15 mouse cellular contexts compared by ENCODE assay signal in the genomic region with DNA sequence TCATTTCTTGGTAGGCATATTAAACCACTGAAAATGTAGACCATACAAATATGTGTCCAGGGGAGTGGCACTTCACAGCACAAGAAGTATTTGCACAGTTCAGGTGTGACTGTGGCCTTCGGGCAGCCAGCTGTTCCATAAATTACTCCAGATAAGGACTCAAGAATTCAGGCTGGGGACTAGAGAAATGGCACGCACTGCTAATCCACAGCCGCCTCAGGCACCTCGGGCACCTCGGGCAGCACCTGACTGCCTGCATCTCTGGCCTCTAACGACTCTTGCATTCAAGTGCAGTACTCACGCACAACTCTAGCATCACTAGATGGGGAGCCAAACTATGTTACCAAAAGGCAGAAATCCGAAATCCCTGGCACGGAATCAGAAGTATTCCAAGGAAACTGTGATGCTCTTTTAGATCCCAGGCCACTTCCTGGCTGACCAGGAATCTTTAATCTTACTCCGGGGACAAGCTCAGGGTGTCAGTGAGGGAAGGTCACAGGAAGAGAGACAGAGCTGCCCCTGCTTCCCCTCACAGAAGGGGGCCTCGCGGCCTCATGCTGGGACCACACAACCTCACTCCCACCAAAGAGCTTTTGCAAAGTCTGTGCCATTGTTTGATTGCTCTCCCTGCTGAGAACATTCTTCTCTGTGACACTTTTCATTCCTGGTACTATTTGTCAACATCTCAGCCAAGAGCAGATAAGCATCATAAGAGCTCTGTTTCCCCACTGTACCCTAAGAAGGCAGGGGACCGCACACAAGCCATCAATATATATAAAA. TPM values are rescaled to one million over a fixed set of nuclear protein-coding genes. Genes with fewer than 3 reads are reported as not detected.
DNase-seq lines count a peak whose midpoint lies in the region; ATAC-seq and TF ChIP-seq lines count a peak whose summit lies in the region.
"Had no signal": no experiment of that assay in that cellular context is flagged by ENCODE, and none has a peak within 500 bp of the region (broad histone marks: within the 10 kb centered on the region; RNA-seq: fewer than 3 reads in every experiment).

No protein-coding gene starts in this region.

- no peak overlapping the region for H3K27ac ChIP-seq in liver, embryonic 15.5 days (replicated peaks)
- no peak overlapping the region for H3K27ac ChIP-seq in MEL (ENCODE audit: control insufficient read depth, low read depth, low read length)
- H3K27ac ChIP-seq in limb, embryonic 10.5 days, result peak overlapping the region; percentile 56; the same call in 1 of the 2 replicates
- H3K27ac ChIP-seq in stomach, embryonic 16.5 days (ENCODE audit: low read length), result no peak overlapping the region; the same call in 1 of the 2 replicates
- H3K27ac ChIP-seq: forebrain, embryonic 13.5 days; kidney, embryonic 15.5 days; layer of hippocampus, adult 2 months; midbrain, embryonic 12.5 days had no signal

- no peak for TF ChIP-seq EP300 in MEL (IDR thresholded peaks at IDR 0.05; ENCODE audit: low read depth in 1 of 2, low read length in 2 of 2)

- no peaks in the 10 kb centered on the region for H3K36me3 ChIP-seq in liver, embryonic 15.5 days (replicated peaks)
- H3K36me3 ChIP-seq in MEL (ENCODE audit: control insufficient read depth in 1 of 2, insufficient read depth in 2 of 2, low read length in 2 of 2), result peaks cover 2 to 13% of the 10 kb centered on the region in 2 experiments; a peak in 3 of 4 replicates
- H3K36me3 ChIP-seq in limb, embryonic 10.5 days, result no peaks in the 10 kb centered on the region
- no peaks in the 10 kb centered on the region for H3K36me3 ChIP-seq in stomach, embryonic 16.5 days (ENCODE audit: control insufficient read depth, insufficient read depth, low read length)
- H3K36me3 ChIP-seq: kidney, embryonic 15.5 days; midbrain, embryonic 12.5 days had no signal

- peaks cover 52% of the 10 kb centered on the region for H3K4me1 ChIP-seq in liver, embryonic 15.5 days (replicated peaks)
- peaks cover 3 to 18% of the 10 kb centered on the region in 2 experiments for H3K4me1 ChIP-seq in MEL (ENCODE audit: control insufficient read depth in 1 of 2, insufficient read depth in 2 of 2, low read length in 2 of 2)
- H3K4me1 ChIP-seq in limb, embryonic 10.5 days, result peaks cover 41% of the 10 kb centered on the region
- H3K4me1 ChIP-seq in stomach, embryonic 16.5 days (ENCODE audit: control insufficient read depth, insufficient read depth, low read length), result peaks cover 28% of the 10 kb centered on the region

- no peak for TF ChIP-seq POLR2A in MEL (IDR thresholded peaks at IDR 0.05; ENCODE audit: control insufficient read depth in 1 of 2, insufficient read depth in 1 of 2, low read depth in 1 of 2, low read length in 2 of 2, poor library complexity in 1 of 2)

- DNase-seq in liver (no peak), MEL (ENCODE audit: low read depth, low spot score) (no peak)
- DNase-seq in limb, embryonic 10.5 days (ENCODE audit: low spot score), result no peak
- no peak for DNase-seq in adrenal gland, postnatal 10 days
- no peak for DNase-seq in left cerebral cortex, postnatal 25 days (ENCODE audit: low spot score in 2 of 2)
- DNase-seq: cerebellum, adult 11-12 months; thymus, postnatal 25 days had no signal

- peaks cover 12% of the 10 kb centered on the region for H3K79me2 ChIP-seq in MEL (ENCODE audit: control insufficient read depth, insufficient read depth, low read length, poor library complexity)

- H3K27me3 ChIP-seq in liver, embryonic 15.5 days, result no peaks in the 10 kb centered on the region
- H3K27me3 ChIP-seq in MEL (ENCODE audit: control insufficient read depth in 1 of 2, insufficient read depth in 2 of 2, low read length in 2 of 2), result no peaks in the 10 kb centered on the region
- peaks cover 19% of the 10 kb centered on the region for H3K27me3 ChIP-seq in limb, embryonic 10.5 days (ENCODE audit: low read depth, poor library complexity, severe bottlenecking)
- H3K27me3 ChIP-seq in stomach, embryonic 16.5 days (ENCODE audit: control insufficient read depth, insufficient read depth, low read length), result no peaks in the 10 kb centered on the region

- no peak for TF ChIP-seq CTCF in MEL (IDR thresholded peaks at IDR 0.05 in 2 of 3, conservative IDR thresholded peaks at IDR 0.05 in 1 of 3; ENCODE audit: control insufficient read depth in 1 of 3, insufficient read depth in 1 of 3, low read depth in 2 of 3, low read length in 3 of 3, poor library complexity in 1 of 3, severe bottlenecking in 1 of 3)

- ATAC-seq in liver, embryonic 15.5 days (ENCODE audit: insufficient read depth), result no peak
- ATAC-seq in stomach, embryonic 16.5 days (ENCODE audit: insufficient read depth, low FRiP score), result peak; percentile 45; the same call in 1 of the 2 replicates
- ATAC-seq: activated CD4-positive, CD25-positive, alpha-beta regulatory T cell, adult 4 months; forebrain, embryonic 13.5 days had no signal

- WGBS in liver, embryonic 15.5 days (ENCODE audit: insufficient replicate concordance), result 39% methylated on average over 13 of the region's 13 CpGs
- WGBS in limb, embryonic 10.5 days, result 7% methylated on average over 13 of the region's 13 CpGs
- 36% methylated on average over 13 of the region's 13 CpGs for WGBS in stomach, embryonic 16.5 days

- intact Hi-C loops in left cerebral cortex, postnatal 25 days (cut with DNase I), result no loop called here

- 0 out of 2 replicates have a peak overlapping the region, but pooled peaks have one; percentile 6 for H3K9ac ChIP-seq in liver, embryonic 15.5 days
- H3K9ac ChIP-seq in MEL (ENCODE audit: control insufficient read depth, low read depth, low read length, poor library complexity, severe bottlenecking), result no peak overlapping the region
- peak overlapping the region; percentile 21; the same call in 1 of the 2 replicates for H3K9ac ChIP-seq in stomach, embryonic 16.5 days (ENCODE audit: low read length)
- H3K9ac ChIP-seq: forebrain, embryonic 13.5 days; kidney, embryonic 15.5 days; midbrain, embryonic 12.5 days had no signal

- TF ChIP-seq RAD21 in MEL (IDR thresholded peaks at IDR 0.05; ENCODE audit: low read depth, low read length), result no peak

- no peak overlapping the region for H3K4me3 ChIP-seq in liver, embryonic 15.5 days (replicated peaks)
- no peak overlapping the region for H3K4me3 ChIP-seq in MEL (ENCODE audit: control insufficient read depth in 1 of 2, insufficient read depth in 1 of 2, low read depth in 2 of 2, low read length in 2 of 2)
- H3K4me3 ChIP-seq in limb, embryonic 10.5 days, result no peak overlapping the region
- H3K4me3 ChIP-seq in stomach, embryonic 16.5 days (replicated peaks; ENCODE audit: low read length), result no peak overlapping the region
- H3K4me3 ChIP-seq: forebrain, embryonic 13.5 days; kidney, embryonic 15.5 days; layer of hippocampus, adult 2 months; midbrain, embryonic 12.5 days had no signal

- H3K9me3 ChIP-seq in liver, embryonic 15.5 days (replicated peaks), result no peaks in the 10 kb centered on the region
- no peaks in the 10 kb centered on the region for H3K9me3 ChIP-seq in MEL (replicated peaks; ENCODE audit: insufficient read depth, low read length)
- no peaks in the 10 kb centered on the region for H3K9me3 ChIP-seq in limb, embryonic 10.5 days (replicated peaks)
- no peaks in the 10 kb centered on the region for H3K9me3 ChIP-seq in stomach, embryonic 16.5 days (replicated peaks; ENCODE audit: control insufficient read depth, low read length)
- H3K9me3 ChIP-seq: forebrain, embryonic 13.5 days; kidney, embryonic 15.5 days; midbrain, embryonic 12.5 days had no signal

- no peak overlapping the region for H3K4me2 ChIP-seq in liver, embryonic 15.5 days
- no peak overlapping the region for H3K4me2 ChIP-seq in stomach, embryonic 16.5 days (ENCODE audit: low read depth, low read length)
- H3K4me2 ChIP-seq: forebrain, embryonic 13.5 days; kidney, embryonic 15.5 days; liver, embryonic 11.5 days; midbrain, embryonic 12.5 days had no signal

RNA-seq across cellular contexts. Expression of a gene that starts 2.1 kb away (rescaled TPM):
- polyA plus RNA-seq in liver, embryonic 15.5 days (2015; fragmentation: Nextera tagmentation; extraction: Ambion mirVana), result 9.9 and 10.5 TPM in 2 replicates
- 20.1 and 42.4 TPM in 2 replicates for total RNA-seq in MEL (2012; rRNA removed)
- polyA plus RNA-seq in MEL (2012; ENCODE audit: insufficient read depth in 1 of 2, insufficient read length in 2 of 2, low read depth in 1 of 2, low replicate concordance in 2 of 2, missing spikeins in 1 of 2), result 10 to 100 TPM in 1 of 2 experiments, not detected in 1; 65.6 TPM
- 2.3 and 3.1 TPM in 2 replicates for polyA plus RNA-seq in limb, embryonic 10.5 days (2016; fragmentation: Nextera tagmentation; extraction: Ambion mirVana)
- polyA plus RNA-seq in stomach, embryonic 16.5 days (2015; fragmentation: Nextera tagmentation; extraction: Ambion mirVana), result 19.0 and 23.0 TPM in 2 replicates
- total RNA-seq in adrenal gland, postnatal 10 days (2021), result 1 to 10 TPM; 6.2 to 7.9 TPM
- 1 to 10 TPM; 1.7 to 2.8 TPM for total RNA-seq in left cerebral cortex, postnatal 25 days (2021)

RNA-seq across cellular contexts. Expression of a gene that starts 11.3 kb away (rescaled TPM):
- polyA plus RNA-seq in liver, embryonic 15.5 days (2015; fragmentation: Nextera tagmentation; extraction: Ambion mirVana), result 128 and 168 TPM in 2 replicates
- 473 and 532 TPM in 2 replicates for total RNA-seq in MEL (2012; rRNA removed)
- 100 to 1,000 TPM in 1 of 2 experiments, not detected in 1; 469 TPM for polyA plus RNA-seq in MEL (2012; ENCODE audit: insufficient read depth in 1 of 2, insufficient read length in 2 of 2, low read depth in 1 of 2, low replicate concordance in 2 of 2, missing spikeins in 1 of 2)
- 198 and 219 TPM in 2 replicates for polyA plus RNA-seq in limb, embryonic 10.5 days (2016; fragmentation: Nextera tagmentation; extraction: Ambion mirVana)
- polyA plus RNA-seq in stomach, embryonic 16.5 days (2015; fragmentation: Nextera tagmentation; extraction: Ambion mirVana), result 206 and 264 TPM in 2 replicates
- 100 to 1,000 TPM; 204 to 212 TPM for total RNA-seq in adrenal gland, postnatal 10 days (2021)
- 10 to 100 TPM; 89.1 to 94.2 TPM for total RNA-seq in left cerebral cortex, postnatal 25 days (2021)

RNA-seq across cellular contexts. Expression of a gene that starts 16.0 kb away (rescaled TPM):
- 22.6 and 24.7 TPM in 2 replicates for polyA plus RNA-seq in liver, embryonic 15.5 days (2015; fragmentation: Nextera tagmentation; extraction: Ambion mirVana)
- 19.4 and 20.1 TPM in 2 replicates for total RNA-seq in MEL (2012; rRNA removed)
- polyA plus RNA-seq in MEL (2012; ENCODE audit: insufficient read depth in 1 of 2, insufficient read length in 2 of 2, low read depth in 1 of 2, low replicate concordance in 2 of 2, missing spikeins in 1 of 2), result 10 to 100 TPM in 1 of 2 experiments, not detected in 1; 29.9 TPM
- polyA plus RNA-seq in limb, embryonic 10.5 days (2016; fragmentation: Nextera tagmentation; extraction: Ambion mirVana), result 68.3 and 84.7 TPM in 2 replicates
- 120 and 126 TPM in 2 replicates for polyA plus RNA-seq in stomach, embryonic 16.5 days (2015; fragmentation: Nextera tagmentation; extraction: Ambion mirVana)
- 100 to 1,000 TPM; 127 to 128 TPM for total RNA-seq in adrenal gland, postnatal 10 days (2021)
- 10 to 100 TPM in 1 of 2 experiments, 1 to 10 TPM in 1; 7.9 to 14.8 TPM for total RNA-seq in left cerebral cortex, postnatal 25 days (2021)

RNA-seq across cellular contexts. Expression of a gene that starts 48.5 kb away (rescaled TPM):
- polyA plus RNA-seq in liver, embryonic 15.5 days (2015; fragmentation: Nextera tagmentation; extraction: Ambion mirVana), result 21.2 and 23.0 TPM in 2 replicates
- total RNA-seq in MEL (2012; rRNA removed), result 53.6 and 55.4 TPM in 2 replicates
- polyA plus RNA-seq in MEL (2012; ENCODE audit: insufficient read depth in 1 of 2, insufficient read length in 2 of 2, low read depth in 1 of 2, low replicate concordance in 2 of 2, missing spikeins in 1 of 2), result 100 to 1,000 TPM in 1 of 2 experiments, not detected in 1; 110 TPM
- 23.9 and 24.4 TPM in 2 replicates for polyA plus RNA-seq in limb, embryonic 10.5 days (2016; fragmentation: Nextera tagmentation; extraction: Ambion mirVana)
- 39.6 and 40.3 TPM in 2 replicates for polyA plus RNA-seq in stomach, embryonic 16.5 days (2015; fragmentation: Nextera tagmentation; extraction: Ambion mirVana)
- total RNA-seq in adrenal gland, postnatal 10 days (2021), result 10 to 100 TPM; 71.9 to 89.4 TPM
- total RNA-seq in left cerebral cortex, postnatal 25 days (2021), result 10 to 100 TPM; 20.6 to 26.9 TPM

RNA-seq across cellular contexts. Expression of a gene that starts 54.8 kb away (rescaled TPM):
- polyA plus RNA-seq in liver, embryonic 15.5 days (2015; fragmentation: Nextera tagmentation; extraction: Ambion mirVana), result 16.0 and 17.2 TPM in 2 replicates
- total RNA-seq in MEL (2012; rRNA removed), result 43.3 TPM in 2 replicates
- polyA plus RNA-seq in MEL (2012; ENCODE audit: insufficient read depth in 1 of 2, insufficient read length in 2 of 2, low read depth in 1 of 2, low replicate concordance in 2 of 2, missing spikeins in 1 of 2), result 100 to 1,000 TPM in 1 of 2 experiments, not detected in 1; 143 TPM
- polyA plus RNA-seq in limb, embryonic 10.5 days (2016; fragmentation: Nextera tagmentation; extraction: Ambion mirVana), result 60.5 and 63.1 TPM in 2 replicates
- 33.7 and 35.6 TPM in 2 replicates for polyA plus RNA-seq in stomach, embryonic 16.5 days (2015; fragmentation: Nextera tagmentation; extraction: Ambion mirVana)
- 100 to 1,000 TPM; 114 to 138 TPM for total RNA-seq in adrenal gland, postnatal 10 days (2021)
- 10 to 100 TPM; 52.4 to 57.2 TPM for total RNA-seq in left cerebral cortex, postnatal 25 days (2021)
